Mouse (Mus musculus): ENCODE measurements at regions not wholly inside any gene's neighbourhood (a gene's known extent, or its start where the extent isn't known, plus 50 kb on each side); places are given as distances from the start of the nearest gene placed in this dataset.
A peak's percentile ranks its signal among the peaks of the same experiment; 100 is the strongest.

DNA sequence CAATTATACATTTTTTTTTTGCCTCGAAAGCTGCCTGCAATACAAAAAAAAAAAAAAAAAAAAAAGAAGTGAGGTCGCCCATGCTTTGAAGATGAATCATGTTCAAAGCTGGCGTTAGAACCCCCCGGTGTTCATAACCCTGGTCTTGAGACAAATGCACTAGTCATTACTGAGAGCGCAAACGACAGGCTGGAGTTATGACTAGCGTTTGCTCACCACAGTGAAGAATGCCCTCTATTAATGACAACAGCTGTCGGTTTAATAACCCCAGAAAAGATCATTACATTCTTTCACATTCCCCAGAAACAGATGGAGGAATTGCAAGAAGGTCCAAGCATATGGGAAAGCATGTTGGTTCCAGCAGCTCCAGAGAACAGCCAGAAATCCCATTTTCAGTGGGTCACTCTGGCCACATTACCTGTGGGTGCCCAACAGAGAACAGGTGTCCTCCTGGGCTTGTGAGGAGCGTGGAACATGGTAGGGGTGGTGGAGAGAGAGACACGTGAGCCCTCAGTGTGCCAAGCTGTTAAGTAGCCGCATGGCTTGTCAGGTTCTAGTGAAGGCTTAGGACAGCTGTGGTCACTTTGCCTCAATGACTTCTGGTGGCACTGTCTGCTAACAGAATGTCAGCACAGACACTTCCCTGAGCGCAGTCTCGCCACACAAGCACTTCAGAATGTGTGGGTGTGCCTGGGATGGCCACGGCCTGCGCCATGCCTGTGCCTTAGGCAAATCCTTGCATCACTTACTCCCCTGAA is 60.4 kb downstream of the Aipl1 start:
- DNase-seq: no peak

DNA sequence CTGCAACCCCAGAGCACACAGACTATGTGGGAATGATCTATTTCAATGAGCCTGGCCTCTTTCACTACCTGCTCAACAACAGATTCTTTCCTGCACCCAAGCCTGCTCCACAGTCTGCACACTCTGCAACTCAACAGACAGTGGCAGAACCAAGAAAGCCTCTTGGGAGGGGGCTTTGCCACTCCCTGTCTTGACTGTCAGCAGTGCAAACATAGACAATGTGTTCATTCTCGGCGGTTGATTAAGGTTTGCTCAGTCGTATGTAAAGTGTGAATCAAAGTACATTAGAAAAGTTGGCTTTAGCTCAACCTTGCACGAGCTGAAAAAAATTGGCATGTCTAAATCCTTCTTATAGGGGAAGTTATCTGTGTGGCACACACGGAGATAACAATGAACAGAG is 66.0 kb downstream of the Aipl1 start:
- DNase-seq: no peak

DNA sequence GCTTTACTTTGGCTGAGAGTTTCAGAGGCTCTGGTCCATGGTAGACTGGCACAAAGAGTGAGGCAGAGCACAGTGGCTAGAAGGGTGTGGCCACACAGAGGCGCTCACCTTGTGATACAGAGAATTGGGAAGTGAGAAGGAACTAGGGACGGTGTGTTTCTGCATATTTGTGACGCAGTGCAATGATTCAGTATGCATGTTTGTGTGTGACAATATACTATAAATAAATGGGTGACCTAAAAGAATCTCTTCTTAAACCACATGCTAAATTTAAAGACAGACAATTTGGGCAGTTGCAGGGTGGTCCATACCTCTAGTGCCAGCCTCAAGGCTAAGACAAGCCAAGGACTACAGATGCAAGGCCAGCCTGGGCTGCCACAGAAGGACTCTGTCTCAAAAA is 75.0 kb downstream of the Aipl1 start:
- DNase-seq: no peak

DNA sequence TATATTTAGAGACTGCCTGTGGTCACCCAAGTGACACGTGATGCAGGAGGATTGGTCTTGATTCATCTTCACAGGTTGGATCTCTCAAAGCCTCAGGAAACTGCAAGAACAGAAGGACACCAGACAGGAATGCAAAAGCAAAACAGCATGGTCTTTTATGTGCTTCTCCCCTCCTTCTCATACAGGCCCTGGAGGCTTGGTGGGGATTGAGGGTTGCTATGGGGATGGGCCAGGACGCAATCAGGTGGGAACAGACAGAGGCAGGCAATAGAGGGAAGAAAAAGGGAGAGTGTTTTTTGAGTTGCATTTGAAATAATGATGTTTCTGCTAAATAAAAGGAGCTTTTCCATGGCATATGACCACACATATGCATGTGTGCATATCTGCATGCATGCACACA is 84.8 kb downstream of the Aipl1 start:
- DNase-seq: no peak

DNA sequence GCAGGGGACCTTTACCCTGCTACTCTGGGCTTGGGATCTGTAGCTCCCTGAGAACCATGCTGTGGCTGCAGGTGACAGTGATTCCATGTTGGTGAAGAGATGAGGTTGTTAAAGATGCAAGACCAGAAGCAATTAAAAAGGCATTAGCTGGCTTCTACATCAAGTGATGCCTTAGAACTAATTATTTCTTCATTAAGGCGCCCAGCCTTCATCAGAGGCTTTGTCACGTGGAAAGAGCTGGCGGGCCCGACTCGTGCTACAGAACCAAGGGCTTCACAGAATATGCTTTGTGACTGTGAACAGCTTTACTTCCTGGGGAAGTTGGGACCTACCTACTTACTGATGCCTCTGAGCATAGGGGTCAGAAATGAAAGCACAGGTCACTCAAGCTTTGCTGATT is 90.1 kb downstream of the Aipl1 start:
- no peak for DNase-seq

DNA sequence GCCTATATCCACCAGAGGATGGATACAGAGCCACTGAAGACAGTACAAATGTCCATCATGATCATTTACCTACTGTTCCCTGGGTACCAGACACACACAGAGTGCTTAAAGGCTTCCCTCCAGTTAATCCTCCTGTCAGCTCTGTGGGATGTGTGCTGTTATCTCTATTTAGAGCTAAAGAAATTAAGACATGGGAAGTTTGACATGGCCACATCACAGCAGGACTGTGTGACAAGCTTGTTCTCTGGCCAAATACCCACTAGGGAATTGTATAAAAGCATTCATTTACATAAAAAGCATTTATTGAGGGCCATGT is 92.3 kb downstream of the Aipl1 start:
- DNase-seq: no peak

DNA sequence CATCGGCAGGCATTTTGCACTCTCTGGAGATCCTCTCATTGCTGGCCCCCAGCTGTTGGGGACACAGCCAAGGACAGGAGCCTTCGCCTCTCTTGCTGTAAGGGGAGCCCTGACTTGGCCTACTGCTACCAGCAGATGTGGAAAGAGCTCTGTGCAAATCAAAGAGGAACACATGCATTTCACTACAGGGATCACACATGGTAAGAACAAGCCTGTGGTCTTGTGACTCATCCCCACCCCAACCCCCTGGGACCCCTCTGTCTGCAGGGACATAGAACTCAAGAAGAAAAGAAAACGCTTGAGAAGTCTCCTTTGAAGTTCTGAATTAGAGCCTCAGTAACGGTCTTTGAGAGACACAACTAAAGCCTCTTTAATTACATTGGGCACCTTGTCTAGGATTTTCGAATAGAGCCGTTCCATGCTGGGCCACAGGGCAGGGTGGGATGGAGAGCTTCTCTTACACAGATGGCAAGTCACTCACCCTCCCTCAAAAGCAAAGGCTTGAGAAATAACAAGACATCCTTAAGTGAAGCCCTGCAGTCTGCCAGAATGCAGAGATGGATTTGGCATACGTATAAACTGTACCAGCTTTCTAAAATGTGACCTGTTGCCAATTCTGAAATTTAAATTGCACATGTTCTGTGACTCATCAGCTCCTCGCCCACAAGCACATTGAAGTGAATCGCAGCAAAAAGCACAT is 92.8 kb downstream of the Aipl1 start:
- no peak for DNase-seq

DNA sequence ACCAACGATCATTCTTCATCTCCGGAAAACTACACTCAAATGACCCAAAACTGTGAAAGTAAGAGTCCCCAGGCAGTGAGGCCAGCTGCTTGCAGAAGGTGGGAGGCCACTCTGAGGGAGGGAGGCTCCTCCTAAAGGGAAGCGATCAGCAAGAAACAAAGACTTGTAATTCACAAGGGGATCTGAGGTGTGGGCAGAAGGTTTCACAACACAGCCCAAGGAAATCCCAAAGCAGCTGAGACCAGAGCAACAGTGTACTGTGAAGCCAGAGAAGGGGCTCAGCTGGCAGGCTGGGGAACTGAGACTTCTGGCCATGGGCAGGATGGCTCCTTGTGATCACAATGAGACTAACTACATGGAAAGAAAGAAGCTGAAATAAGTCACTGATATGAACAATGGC is 93.8 kb downstream of the Aipl1 start:
- no peak for DNase-seq

DNA sequence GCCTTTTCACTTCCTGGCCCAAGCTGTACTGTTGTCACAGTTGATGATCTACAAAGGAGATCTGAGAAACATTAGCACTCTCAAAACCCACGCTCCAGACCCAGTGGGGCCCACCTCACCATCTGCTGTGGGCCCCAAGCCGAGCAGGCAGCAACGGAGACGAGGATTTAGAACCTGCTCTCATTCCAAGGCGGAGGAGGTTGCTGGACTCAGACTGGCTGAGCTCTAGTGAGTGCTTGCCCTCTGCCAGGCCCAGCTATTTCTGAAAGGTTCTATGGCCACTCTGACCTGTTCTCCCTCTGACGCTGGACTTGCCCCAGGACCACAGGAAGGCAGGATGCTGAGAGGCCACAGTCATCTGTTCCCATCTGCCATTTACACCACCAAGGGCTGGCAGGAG is 98.2 kb downstream of the Aipl1 start:
- no peak for DNase-seq

DNA sequence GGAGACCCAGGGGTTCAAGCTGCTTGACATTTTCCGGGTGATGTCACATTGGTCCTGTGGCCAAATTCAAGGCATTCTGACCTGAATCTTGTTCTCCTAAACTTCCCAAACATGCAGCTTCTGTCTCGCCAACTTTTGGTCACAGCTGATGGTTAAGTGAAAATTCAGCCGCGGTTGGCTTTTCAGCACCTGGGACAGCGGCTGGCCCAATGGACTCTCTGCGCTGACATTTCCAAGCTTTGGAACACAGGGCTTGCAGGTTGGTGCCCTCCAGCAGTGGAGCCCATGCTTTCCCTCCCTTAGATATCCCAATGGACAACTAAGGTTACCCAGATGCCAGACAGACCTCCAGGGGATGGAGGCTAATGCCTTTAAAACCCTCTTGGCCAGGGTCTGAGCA is 100.2 kb downstream of the Aipl1 start:
- DNase-seq: peak; percentile 43

DNA sequence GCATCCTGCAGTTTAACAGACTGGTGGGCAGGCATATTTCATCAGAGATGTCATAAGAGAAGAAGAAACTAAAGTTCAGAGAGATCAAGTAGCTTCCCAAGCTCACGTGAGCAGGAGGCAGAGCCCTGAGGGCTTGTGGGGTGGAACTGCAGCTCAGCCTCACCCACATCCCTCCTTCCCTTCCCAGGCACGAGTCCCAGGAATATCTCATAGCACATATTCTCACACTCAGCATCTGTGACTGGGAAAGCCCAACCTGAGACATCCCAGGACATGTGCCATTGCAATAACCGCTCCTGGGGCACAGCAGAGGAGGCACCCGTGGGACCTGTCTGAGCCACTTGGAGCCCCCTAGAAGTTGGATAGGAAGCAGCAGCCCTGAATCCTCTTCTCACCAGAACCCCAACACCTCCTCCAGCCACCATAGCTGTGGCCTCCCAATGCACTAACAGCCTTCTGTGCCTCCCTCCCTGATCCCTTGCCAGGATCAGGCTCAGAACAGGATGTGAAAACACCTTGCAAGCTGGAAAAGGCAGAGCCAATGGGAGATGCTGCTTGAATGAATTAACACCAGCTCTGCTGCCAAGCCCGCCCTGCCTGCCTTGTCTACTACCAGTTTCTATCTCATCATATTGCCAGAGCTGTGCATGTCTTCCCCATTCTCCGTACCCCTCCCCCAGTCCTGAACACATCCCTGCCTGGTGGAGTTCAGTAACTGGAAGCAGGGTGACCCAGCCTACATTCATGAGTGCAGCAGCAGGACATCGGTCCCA is 107.4 kb downstream of the Aipl1 start:
- DNase-seq: no peak

DNA sequence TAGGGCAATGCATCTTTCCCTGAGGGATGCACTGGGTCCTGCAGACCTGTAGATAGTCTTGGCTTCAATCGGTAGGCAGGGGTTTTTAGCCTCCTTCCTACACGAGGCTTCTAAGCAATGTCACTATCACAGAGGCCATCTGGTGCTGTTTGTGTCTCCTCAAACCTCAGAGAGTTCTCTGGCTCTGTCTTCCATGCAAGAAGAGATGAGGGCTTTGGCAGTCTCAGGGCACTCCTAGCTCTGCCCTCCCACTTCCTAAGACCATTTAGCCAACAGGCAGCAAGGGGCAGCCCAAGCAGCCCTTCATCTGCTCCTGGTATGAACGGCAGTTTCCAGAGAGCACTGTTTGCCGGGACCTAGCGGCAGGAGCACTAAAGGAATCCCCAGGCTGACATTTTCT is 122.6 kb downstream of the Aipl1 start:
- DNase-seq: no peak

DNA sequence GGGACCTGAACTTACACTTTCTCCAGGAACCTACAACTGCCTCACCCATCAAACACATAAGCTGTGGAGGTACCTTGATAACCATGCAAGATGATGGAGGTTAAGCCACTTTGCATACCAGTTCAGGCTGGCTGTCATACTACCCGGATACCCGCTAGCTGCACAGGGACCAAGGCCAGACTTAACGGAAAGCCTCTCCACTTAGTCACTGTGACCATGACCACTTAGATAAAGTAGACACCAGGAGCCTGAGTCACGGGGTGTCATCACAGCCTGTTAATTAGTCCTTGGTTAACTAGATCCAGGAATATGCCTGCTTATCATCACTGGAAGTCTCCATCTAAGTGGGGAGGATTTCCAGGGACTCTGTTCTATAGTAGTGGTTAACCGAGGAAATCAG is 124.7 kb downstream of the Aipl1 start:
- DNase-seq: peak; percentile 20

DNA sequence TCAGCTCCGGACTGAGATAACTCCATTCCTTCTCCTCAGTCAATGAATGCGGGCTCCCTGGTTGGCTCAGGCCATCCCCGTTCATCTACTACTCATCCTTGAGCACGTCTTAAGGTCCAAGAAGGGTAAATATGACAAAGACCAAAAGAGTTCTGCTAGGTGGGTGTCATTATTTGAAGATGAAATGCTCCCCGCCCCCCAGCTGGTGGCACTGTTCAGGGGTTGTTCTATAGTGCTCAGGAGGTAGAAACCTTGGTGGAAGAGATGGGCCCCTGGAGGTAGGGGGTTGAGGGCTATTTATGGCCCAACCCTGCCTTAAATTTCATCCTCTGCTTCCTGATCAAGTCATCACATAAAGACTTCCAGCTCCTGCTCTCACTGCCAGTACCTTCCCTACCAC is 126.0 kb downstream of the Aipl1 start:
- no peak for DNase-seq

DNA sequence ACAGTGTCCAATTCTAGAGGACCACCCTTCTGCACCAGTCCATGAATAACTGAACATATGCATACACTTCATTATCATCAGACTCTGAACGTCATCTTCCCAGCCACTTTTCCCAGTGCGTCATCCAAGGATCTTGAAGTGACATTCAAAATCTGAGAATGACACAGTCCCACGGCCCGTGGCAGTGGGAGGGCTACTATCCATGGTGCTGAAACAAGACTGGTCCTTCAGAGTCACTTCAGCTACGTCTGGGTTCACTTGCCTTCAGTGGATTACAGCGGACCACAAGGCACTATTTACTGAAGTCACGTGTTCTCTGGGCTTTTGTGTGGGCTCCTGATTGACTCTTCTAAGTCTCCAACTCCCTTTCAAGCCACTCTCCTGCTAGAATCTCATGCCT is 128.7 kb downstream of the Aipl1 start:
- peak; percentile 9 for DNase-seq

DNA sequence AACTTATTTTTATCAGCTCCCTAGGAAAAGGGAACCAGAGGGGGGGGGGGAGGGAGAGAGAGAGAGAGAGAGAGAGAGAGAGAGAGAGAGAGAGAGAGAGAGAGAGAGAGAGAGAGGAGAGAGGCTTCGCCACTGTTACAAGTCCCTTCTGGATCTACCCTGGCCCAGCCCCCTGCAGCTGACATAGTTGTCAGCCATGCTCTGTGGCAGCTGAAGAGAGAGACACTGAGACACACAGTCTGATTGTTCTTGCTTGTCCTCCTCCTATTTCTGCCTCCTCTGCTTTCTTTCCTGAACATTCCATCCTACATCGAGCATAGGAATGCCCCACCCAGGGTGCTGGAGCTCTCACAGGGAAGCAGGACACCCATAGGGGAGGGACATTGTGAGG is 134.3 kb downstream of the Aipl1 start:
- no peak for DNase-seq

DNA sequence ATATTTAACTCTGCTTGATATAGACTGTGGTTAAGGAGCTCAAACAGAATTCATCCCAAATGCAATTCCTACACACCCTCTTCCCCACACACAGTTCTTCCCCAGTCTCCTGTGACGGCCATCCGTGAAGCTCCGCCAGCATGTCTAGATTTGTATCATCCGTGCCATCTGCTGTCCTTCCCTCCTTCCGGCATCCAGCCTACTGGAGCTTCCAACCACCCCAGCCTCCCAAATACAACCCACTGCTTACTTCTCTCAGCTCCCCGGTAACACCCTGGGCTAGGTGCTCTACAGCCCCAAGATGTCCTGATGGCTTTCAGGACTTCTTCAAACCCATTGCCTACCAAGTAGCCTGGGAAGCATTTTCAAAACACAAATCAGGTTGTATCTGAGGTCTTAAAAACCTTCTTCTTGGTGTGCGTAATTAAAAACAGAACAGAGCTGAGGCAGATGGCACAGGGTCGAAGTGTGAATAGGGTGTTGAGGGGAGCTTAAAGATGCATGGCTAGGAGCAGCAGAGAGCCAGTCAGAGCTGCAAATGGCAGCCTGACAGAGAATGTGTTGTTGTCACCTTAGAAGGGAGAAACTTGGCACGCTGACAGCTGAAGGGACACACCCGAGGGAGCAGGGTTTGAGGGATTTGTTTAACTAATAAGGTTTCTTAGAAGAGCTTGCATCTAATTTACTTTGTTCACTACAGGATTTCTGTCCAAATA is 134.8 kb downstream of the Aipl1 start:
- no peak for DNase-seq

DNA sequence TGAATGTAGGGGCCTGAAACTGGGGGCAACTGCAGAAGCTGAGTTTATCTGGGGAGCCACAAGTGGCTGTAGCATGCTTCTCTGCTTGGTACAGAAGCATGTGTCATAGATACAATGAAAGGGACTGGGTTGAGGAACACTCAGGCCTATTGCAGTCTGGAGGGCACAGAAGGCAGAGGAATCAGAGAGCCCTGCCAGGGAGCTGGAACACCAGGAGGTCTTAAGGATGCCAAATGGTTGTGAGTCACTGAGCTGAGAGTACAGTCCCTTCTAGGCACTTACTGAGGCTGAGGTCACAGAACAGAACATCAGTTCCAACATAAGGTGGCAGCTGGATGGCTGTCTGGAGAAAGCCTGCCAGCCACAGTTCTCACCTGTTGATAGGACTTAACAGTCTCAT is 136.5 kb downstream of the Aipl1 start:
- peak; percentile 10 for DNase-seq

DNA sequence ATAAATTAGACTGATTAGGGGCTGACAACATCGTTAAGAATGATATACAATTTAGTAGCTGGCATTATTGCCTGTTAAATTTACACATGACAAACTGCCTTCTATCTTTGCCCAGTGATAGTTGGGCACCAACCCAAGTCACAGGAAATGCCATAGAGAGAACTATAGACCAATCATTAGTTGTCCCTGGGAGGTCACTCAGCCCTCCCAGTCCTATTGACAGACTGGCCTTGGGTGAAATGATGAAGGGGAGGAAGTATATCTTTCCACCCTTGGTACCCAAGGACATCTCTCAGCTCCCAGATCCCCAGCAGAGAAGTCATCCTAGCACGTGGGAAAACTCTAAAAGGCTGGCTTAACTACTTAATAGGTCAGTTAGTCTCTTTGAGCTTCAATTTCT is 139.8 kb downstream of the Aipl1 start:
- peak; percentile 69 for DNase-seq

DNA sequence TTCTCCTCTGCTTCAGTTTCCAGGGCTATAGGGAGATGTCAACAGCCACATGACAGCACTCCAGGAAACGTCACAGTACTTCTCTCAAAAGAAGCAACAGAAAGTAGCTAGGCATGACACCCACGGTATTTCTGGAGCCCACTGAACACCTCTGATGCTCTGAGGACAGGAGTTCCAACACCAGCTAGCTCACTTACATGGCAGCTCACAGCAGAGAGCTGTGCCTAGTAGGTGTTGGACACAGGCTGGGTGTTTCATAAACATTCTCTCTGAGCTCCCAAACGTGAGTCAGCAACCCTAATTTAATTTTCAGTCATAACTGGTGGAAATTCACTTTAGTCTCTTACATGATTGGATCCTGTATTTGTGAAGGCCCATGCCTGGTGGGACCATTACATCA is 140.2 kb downstream of the Aipl1 start:
- no peak for DNase-seq

DNA sequence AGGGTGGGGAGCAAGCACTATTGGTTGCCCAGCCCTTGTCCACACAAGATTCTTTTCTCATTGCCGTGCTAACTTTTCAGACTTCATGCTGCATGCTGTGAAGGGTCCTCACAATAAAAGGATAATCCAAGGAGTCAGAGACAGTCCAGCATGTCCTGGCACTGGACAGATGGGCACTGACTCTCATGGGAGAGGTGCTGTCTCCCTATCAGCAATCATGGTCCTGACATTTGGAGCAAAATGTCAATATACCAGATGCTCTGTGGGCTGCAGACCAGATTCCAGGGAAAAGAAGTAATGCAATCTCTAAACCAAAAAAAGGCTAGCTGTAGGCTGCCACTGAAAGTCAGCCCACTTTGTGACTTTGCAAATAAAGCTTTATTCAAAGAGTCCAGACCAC is 141.5 kb downstream of the Wscd1 start:
- DNase-seq: no peak

DNA sequence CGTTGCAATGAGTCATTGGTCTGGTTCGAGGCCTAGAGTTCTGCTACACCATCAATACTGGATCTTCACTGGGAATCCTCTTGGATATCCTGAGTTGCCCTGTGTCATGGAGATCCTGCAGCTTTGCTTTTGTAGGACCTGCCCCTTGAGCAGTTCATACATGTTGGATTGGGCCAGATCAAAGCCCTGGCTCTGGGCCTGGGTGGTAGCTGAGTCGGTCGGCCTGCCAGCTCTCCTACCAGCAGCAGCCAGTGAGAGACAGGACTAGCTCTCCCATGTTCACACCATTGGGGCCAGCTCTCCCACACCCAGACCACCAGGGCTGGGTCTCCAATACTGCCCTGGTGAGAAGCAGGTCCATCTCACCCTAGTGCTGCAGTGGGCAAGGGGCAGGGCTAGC is 139.4 kb downstream of the Wscd1 start:
- DNase-seq: no peak

DNA sequence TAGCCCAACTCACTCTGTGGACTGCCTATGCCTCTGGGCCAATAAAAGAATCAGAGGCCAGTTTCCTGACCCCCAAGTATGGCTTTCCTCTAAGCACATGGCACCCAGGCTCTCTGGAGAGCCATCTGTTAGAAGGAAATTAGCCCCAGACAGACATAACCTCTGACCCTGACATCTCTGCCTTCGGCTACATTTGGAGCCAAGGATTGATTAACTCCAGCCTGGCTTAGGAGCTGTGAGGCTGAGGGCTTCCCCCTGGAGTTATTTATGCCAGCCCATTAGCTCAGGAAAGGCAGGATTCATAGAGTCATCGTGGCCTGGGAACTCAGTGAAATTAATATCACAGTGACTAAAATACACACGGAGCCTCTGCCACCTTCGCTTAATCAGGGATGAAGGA is 137.5 kb downstream of the Wscd1 start:
- no peak for DNase-seq

Data from adrenal gland, postnatal 14 days (tissue).